Mouse (Mus musculus): ENCODE results near the gene Cxcr5.

DNA sequence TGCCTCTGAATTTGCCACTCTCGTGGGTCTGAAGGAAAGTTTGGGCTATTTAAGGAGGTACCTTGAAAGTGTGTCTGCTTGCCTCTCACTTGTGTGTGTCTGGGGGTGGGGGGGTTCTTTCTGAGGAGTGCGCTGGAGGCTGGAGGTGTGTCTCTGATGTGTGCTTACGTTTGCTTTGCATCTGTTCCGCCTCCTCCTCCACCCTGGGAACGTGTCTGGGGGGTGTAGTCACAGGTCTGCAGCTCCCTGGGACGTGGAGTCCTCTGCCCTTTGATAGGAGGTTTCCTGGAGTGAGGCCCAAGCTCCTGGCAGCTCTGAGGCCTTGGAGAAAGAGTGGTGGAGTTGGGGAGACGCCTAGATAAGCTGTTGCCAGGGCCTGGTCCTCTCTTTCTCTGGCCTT, 74.2 kb downstream of the Cxcr5 start:
- no peak for TF ChIP-seq TAL1 (IDR thresholded peaks at IDR 0.05; ENCODE audit: low read length)
- no peak for TF ChIP-seq GATA1 (IDR thresholded peaks at IDR 0.05; ENCODE audit: low read length)
